Mouse (Mus musculus) adrenal gland, adult 10 weeks (tissue): ENCODE data around the gene Olfr46. TPM values are rescaled to one million over a fixed set of nuclear protein-coding genes. Genes with fewer than 3 reads are reported as not detected.

Experiments
- polyA plus RNA-seq: library from polyadenylated mRNA; stranded (reverse); fragments of 350-450 nt; fragmentation: Illumina TruSeq; extraction: RNeasy Lipid Tissue Mini Kit (QIAGEN cat#74804); gene quantifications from one replicate; pipeline ENCODE4 v1.2.3, GENCODE M21; 2014; ENCODE audit warnings: low read depth, low replicate concordance

Olfr46 gene
- polyA plus RNA-seq, result not detected

DNA sequence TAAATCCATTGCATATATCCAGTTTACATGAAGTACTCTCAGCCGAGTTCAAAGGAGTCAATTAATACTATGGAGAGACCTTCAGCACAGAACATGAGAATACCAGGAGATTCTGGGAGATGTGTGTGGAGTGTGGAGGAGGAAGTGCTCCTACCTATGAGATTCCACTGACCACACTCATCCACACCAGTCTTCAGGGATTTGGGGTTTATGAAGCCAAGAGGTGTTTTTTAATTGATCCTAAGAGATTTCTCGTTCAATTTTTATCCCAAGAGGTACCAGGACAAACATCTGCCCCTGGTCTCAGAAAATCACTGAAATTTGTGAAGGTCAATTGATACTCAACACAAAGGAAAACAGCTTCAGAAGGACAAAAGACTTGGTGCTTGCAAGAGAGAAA lies at the start of gene Olfr46:
Gene Olfr46, plus strand, starts transcription at position 301 of the 400 bp plus-strand sequence.

DNA sequence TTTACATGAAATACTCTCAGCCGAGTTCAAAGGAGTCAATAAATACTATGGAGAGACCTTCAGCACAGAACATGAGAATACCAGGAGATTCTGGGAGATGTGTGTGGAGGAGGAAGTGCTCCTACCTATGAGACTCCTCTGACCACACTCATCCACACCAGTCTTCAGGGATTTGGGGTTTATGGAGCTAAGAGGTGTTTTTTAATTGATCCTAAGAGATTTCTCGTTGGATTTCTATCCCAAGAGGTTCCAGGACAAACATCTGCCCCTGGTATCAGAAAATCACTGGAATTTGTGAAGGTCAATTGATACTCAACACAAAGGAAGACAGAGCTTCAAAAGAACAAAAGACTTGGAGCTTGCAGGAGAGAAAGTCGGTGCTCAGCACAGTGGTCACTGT lies 33.5 kb upstream of the Olfr46 start, which contains the start of gene Olfr538:
Gene Olfr538, plus strand, starts transcription at position 301 of the 400 bp plus-strand sequence.

DNA sequence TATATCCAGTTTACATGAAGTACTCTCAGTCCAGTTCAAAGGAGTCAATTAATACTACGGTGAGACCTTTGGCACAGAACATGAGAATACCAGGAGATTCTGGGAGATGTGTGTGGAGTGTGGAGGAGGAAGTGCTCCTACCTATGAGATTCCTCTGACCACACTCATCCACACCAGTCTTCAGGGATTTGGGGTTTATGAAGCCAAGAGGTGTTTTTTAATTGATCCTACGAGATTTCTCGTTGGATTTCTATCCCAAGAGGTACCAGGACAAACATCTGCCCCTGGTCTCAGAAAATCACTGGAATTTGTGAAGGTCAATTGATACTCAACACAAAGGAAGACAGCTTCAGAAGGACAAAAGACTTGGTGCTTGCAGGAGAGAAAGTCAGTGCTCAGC lies 27.6 kb downstream of the Olfr46 start, which contains the start of gene Olfr61:
Gene Olfr61, plus strand, starts transcription at position 301 of the 400 bp plus-strand sequence.

DNA sequence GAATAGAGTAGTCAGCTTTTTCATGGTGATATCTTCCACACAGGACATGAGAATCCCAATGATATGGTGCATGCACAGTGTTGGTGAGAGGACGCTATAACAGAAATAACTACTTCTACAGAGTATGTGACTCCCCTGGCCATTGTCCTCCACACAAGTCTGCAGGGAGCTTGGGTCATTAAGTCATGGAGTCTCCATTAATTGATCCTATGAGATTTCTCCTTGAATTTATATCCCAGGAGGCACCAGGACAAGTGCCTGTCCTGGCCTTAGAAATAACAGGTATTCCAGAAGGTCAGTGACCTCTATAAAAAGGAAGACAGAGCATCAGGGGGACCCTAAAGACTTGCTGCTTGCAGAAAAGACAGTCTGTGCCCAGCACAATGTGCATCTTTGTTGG lies 45.1 kb downstream of the Olfr46 start, which contains the start of gene Olfr53:
Gene Olfr53, plus strand, starts transcription at position 301 of the 400 bp plus-strand sequence.

DNA sequence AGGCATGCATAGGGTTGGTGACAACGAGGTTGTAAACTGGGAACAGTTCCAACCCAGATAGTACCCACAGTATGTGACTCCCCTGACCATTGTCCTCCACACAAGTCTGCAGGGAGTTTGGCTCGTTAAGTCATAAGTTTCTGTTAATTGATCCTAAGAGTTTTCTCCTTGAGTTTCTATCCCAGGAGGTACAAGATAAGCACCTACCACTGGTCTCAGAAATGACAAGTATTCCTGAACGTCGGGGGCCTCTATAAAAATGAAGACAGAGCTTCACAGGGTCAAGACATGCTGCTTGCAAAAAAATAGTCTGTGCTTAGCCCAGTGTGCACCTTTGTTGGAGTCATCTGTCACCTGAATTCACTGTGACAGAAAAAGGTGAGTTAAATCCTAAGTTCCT lies 58.6 kb downstream of the Olfr46 start, which contains the start of gene Olfr539:
Gene Olfr539, plus strand, starts transcription at position 301 of the 400 bp plus-strand sequence.

Other genes with a start within 250 kb of the Olfr46 start
- not detected for gene Olfr60, start 239.6 kb upstream of the Olfr46 start, polyA plus RNA-seq
- not detected for gene Olfr530, start 224.9 kb upstream of the Olfr46 start, polyA plus RNA-seq
- not detected for gene Olfr531, start 198.4 kb upstream of the Olfr46 start, polyA plus RNA-seq
- gene Olfr532, start 179.6 kb upstream of the Olfr46 start, polyA plus RNA-seq, result not detected
- gene Olfr533, start 137.9 kb upstream of the Olfr46 start, polyA plus RNA-seq, result not detected
- not detected for gene Olfr535, start 117.1 kb upstream of the Olfr46 start, polyA plus RNA-seq
- not detected for gene Olfr536, start 93.9 kb upstream of the Olfr46 start, polyA plus RNA-seq
- not detected for gene Olfr538, start 33.4 kb upstream of the Olfr46 start, polyA plus RNA-seq
- gene Olfr61, start 27.7 kb downstream of the Olfr46 start, polyA plus RNA-seq, result not detected
- gene Olfr53, start 45.2 kb downstream of the Olfr46 start, polyA plus RNA-seq, result not detected
- not detected for gene Olfr539, start 58.7 kb downstream of the Olfr46 start, polyA plus RNA-seq
- gene Olfr45, start 80.7 kb downstream of the Olfr46 start, polyA plus RNA-seq, result not detected
- not detected for gene Olfr541, start 96.0 kb downstream of the Olfr46 start, polyA plus RNA-seq
- 641 TPM for gene Cyp2e1, start 162.5 kb downstream of the Olfr46 start, polyA plus RNA-seq
- not detected for gene Syce1, start 186.6 kb downstream of the Olfr46 start, polyA plus RNA-seq
- 2.6 TPM for gene Zfp941, start 220.9 kb downstream of the Olfr46 start, polyA plus RNA-seq
- gene Urah, start 233.7 kb downstream of the Olfr46 start, polyA plus RNA-seq, result not detected
- not detected for gene Scgb1c1, start 244.3 kb downstream of the Olfr46 start, polyA plus RNA-seq
- not detected for gene Odf3, start 246.5 kb downstream of the Olfr46 start, polyA plus RNA-seq